Mouse (Mus musculus): Measurements from ENCODE around the gene Yrdc.

Gene Yrdc

GRCm38 (mm10) chr4:124898428-124898827 is 47.9 kb downstream of the Yrdc start:
- in situ Hi-C loops (cut with MboI; ENCODE audit: low pct_unique_long_range_greater_than_20kb in 1 of 2, low sequenced_read_pairs in 2 of 2, unreplicated experiment in 1 of 2) = no loop called here

DNA sequence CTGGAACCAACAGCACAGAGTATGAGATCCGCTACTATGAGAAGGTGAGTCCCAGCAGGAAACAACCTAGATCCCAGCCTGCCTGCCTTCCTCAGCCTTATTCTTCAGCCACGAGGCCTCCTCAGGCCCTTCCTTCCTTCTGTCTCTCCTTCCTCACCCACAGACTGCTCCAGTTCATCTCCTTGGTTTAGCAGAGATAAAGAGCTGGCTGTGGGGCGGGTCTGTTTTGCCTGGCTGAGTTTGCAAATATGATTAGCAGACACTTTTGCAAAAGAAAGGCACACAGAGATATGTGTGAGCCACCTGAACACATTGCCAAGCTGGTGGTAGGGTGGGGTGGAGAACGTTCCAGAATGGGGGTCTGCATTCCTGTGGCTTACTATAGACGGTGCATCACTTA is 49.4 kb downstream of the Yrdc start:
- in situ Hi-C loops (cut with MboI; ENCODE audit: low pct_unique_long_range_greater_than_20kb in 1 of 2, low sequenced_read_pairs in 2 of 2, unreplicated experiment in 1 of 2) = no loop called here

Measured in mouse embryonic stem cell (cell line).